Mouse (Mus musculus) kidney, adult 10 weeks (tissue): ENCODE data around the gene Defa22. TPM values are rescaled to one million over a fixed set of nuclear protein-coding genes. Genes with fewer than 3 reads are reported as not detected.

Source experiments
- polyA plus RNA-seq: library from polyadenylated mRNA; stranded (reverse); fragments of 350-450 nt; fragmentation: Illumina TruSeq; extraction: RNeasy Lipid Tissue Mini Kit (QIAGEN cat#74804); gene quantifications from one replicate; pipeline ENCODE4 v1.2.3, GENCODE M21; 2014; ENCODE audit warnings: low read depth, low replicate concordance

The Defa22 gene
- polyA plus RNA-seq, result not detected

DNA sequence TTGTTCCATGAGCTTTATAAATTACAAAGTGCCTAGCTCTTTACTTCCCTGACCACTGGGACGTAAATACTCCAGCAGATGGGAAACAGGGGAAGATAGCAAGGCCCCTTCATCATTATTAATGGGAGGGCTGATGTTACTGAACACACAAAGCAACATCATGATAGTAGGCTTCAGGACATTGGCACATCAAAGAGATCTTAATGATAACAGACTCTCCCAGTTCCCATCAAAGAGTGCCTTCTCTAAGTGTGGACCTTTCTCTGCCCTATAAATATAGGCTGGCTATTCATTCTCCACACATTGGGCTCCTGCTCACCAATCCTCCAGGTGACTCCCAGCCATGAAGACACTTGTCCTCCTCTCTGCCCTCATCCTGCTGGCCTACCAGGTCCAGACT is at the start of gene Defa22:
Defa22 (plus strand) TSS at position 301 of the 400 bp plus-strand sequence.

DNA sequence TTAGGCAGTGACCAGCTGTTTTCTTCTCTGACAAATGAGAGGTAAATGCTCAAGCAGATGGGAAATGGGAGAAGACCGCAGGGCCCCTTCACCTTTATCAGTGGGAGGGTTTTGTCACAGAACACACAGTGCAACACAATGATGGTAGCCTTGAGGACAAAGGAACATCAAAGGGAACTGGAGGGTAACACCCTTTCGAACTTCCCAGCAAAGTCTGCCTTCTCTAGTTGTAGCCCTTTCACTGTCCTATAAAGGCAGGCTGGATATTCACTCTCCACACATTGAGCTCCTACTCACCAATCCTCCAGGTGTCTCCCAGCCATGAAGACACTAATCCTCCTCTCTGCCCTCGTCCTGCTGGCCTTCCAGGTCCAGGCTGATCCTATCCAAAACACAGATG is 27.7 kb upstream of the Defa22 start, which contains the start of gene Defa30:
Defa30 (plus strand) TSS at position 301 of the 400 bp plus-strand sequence.

DNA sequence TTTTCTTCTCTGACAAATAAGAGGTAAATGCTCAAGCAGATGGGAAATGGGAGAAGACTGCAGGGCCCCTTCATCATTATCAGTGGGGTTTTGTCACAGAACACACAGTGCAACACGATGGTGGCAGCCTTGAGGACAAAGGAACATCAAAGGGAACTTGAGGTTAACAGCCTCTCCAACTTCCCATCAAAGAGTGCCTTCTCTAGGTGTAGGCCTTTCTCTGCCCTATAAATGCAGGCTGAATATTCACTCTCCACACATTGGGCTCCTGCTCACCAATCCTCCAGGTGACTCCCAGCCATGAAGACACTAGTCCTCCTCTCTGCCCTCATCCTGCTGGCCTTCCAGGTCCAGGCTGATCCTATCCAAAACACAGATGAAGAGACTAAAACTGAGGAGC is 29.2 kb downstream of the Defa22 start, which contains the start of gene Defa31:
Defa31 (plus strand) TSS at position 301 of the 400 bp plus-strand sequence.

DNA sequence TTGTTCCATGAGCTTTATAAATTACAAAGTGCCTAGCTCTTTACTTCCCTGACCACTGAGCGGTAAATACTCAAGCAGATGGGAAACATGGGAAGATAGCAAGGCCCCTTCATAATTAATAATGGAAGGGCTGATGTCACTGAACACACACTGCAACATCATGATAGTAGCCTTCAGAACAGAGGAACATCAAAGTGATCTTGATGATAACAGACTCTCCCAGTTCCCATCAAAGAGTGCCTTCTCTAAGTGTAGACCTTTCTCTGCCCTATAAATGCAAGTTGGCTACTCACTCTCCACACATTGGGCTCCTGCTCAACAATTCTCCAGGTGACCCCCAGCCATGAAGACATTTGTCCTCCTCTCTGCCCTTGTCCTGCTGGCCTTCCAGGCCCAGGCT is 39.2 kb downstream of the Defa22 start, which contains the start of gene Gm15293:
Gm15293 (plus strand) TSS at position 301 of the 400 bp plus-strand sequence.

Other genes starting within 250 kb of the Defa22 start
- not detected for gene Gm6040, start 240.2 kb upstream of the Defa22 start, polyA plus RNA-seq
- not detected for gene AY761185, start 217.6 kb upstream of the Defa22 start, polyA plus RNA-seq
- gene Defa21, start 136.7 kb upstream of the Defa22 start, polyA plus RNA-seq, result not detected
- gene Defa23, start 107.2 kb upstream of the Defa22 start, polyA plus RNA-seq, result not detected
- gene Defa35, start 97.2 kb upstream of the Defa22 start, polyA plus RNA-seq, result not detected
- gene Defa25, start 77.8 kb upstream of the Defa22 start, polyA plus RNA-seq, result not detected
- not detected for gene Gm14851, start 66.2 kb upstream of the Defa22 start, polyA plus RNA-seq
- not detected for gene Defa30, start 27.6 kb upstream of the Defa22 start, polyA plus RNA-seq
- 2.1 TPM for gene Defa31, start 29.3 kb downstream of the Defa22 start, polyA plus RNA-seq
- gene Gm15293, start 39.3 kb downstream of the Defa22 start, polyA plus RNA-seq, result not detected
- not detected for gene Gm15292, start 87.5 kb downstream of the Defa22 start, polyA plus RNA-seq
- gene Defa27, start 153.3 kb downstream of the Defa22 start, polyA plus RNA-seq, result not detected
- not detected for gene Defa29, start 164.7 kb downstream of the Defa22 start, polyA plus RNA-seq
- not detected for gene Defa2, start 216.2 kb downstream of the Defa22 start, polyA plus RNA-seq
- gene Defa33, start 229.5 kb downstream of the Defa22 start, polyA plus RNA-seq, result not detected